Mouse (Mus musculus) cerebellum, adult 9-11 months (tissue): ENCODE measurements around the gene Tmem97.
"Not testable (repeated sequence)": the region's sequence is repeated elsewhere in the genome, so short reads cannot be mapped to it uniquely, and the experiment has no call there.

Experiments used
- DNase-seq: peaks from one replicate; pipeline ENCODE4 v3.0.0; 2022

Gene Tmem97

DNA sequence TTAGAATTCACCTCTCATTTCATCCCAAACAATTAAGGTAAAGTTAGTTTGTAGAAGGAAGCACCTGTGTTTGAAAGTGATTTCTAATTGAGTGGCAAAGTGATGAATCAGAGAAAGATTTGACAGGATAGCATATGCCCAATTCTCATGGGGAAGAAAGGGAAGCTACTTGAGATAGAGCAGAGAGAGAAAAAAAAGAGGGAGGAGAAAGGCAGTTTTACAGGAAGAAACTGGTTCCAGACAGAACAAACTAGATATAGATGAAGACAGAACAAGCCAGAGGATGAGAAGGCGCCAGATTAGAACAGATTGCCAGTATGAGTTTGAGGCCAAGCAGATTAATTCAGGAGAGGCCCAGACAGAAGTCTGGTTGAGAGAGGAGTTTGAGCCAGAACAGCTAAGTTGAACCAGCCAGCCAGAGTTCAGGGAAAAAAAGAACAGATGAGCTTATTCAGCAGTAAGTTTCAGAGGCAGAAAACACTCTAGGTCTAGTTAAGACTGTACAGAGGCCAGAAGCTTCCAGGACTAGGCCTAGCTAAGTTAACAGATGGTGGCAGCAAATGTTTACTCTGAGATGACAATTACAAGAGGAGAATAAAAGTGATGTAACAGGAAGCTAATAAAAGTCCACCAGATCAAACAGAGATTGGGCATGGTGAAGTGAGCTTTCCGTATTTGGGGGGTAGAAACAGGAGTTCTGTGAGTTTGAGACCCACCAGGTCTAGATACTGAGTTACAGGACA is 2.7 kb downstream of the Tmem97 start:
- no peak for DNase-seq

DNA sequence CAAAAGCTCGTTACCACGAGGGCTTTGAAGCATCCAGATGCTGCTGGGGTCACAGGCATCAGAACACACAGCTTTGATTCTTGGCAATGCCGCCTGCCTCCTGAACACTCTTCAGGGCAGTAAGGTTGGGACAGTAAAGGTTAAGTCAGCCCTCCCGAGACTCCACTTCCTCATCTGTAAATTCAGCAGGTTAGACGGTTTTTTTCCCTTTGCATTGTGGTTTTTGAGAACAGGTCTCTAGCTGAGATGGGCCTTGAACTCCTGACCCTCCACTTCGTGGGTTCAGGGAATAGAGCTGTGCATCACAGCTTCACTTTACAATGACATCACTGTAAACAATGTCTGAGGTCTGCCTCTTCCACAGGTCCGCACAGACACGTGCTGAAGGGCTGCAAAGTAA is 5.4 kb downstream of the Tmem97 start:
- DNase-seq: no peak

DNA sequence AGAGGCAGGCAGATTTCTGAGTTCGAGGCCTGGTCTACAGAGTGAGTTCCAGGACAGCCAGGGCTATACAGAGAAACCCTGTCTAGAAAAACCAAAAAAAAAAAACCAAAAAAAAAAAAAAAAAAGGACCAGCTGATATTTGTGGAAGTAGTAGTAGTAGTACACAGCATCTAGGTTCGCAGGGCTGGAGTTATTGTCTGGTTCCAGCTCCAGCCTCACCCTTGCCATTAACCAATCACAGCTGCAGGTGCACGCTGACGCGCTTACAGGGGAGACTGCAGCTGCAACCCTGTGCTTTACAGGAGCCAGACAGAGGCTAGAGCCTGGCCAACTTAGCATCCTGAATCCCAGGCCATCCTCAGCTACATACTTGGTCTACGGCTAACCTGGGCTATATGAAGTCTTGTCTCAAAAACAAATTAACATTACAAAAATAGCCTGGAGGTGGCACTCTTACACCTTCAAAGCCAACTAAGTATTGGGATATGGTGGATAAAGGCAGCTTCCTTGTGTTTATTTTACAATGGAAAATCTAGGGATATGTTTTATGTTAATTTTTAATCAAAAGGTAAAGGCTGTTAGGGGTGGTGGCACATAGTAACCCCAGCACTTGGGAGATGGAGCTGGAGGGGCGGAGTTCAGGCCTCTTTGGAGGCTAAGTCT is 6.0 kb downstream of the Tmem97 start:
- peak; percentile 1 for DNase-seq

DNA sequence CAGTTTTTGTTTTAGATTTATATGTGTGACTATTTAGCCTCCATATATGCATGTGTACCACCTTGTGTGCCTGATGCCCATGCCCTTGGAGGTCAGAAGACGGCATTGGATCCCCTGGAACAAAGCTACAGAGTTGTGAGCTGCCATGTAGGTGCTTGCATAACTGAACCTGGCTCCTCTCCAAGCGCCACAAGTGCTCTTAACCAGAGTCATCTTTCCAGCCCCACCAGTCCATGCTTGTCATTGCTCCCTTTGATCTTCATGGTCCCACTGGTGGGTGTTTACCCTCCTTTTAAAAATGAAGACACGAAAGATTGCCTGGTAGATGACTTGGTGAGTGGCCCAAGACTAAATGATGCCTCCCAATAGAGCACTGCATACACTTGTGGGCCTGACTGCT is 10.2 kb downstream of the Tmem97 start:
- no peak for DNase-seq

DNA sequence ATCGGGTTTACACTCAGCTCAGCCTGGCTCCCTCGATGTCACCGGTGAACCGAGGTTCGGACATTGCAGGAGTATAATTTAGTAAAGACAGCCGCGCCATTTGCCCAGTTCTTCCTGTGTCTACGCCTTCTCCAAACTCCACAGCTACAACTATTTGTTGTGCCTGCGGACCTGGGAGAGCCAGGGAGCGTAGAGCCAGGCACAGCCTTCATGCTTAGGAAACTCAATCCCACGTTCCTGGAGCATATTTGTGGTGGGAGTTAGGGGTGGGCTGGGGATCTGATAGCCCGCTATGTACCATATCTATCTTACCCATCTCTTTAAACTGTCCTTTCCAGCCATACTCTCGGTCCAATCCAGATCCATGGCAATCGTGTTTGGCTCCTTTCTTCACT is 13.9 kb downstream of the Tmem97 start:
- no peak for DNase-seq

DNA sequence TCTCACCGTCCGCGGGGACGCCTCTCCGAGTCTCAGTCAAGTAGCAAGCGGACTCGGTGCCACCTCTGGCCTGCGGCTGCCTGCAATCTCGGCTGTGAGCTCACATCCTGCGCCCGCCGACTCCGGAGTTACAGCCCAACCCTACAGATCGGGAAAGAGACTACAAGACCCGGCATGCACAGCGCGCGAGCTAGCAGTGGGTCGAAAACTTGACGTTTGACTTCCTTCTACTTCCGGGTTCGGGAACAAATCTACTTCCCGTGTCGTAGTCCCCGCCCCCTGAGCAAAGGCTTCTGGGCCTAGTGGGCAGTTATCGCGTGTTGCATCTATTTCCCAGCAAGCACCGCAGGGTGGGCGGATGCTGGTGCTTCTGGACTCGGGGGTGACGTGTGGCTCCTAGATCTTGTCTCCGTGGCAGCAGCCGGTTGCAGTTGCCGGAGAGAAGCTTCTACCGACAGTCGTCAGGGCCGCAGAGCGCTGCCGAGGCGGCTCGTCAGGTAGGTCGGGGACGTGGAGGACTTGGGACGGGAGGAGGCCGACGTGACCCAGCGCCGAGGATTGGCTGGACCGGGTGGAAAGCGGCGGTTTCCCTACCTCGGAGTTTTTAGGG is 14.4 kb downstream of the Tmem97 start, which contains the start of the genes Tnfaip1 and Ift20:
Gene Tnfaip1 (minus strand): TSS at position 253 of the 610 bp plus-strand sequence.
Gene Ift20 (plus strand): TSS at position 282 of the 610 bp plus-strand sequence.
- peak; percentile 98 for DNase-seq

DNA sequence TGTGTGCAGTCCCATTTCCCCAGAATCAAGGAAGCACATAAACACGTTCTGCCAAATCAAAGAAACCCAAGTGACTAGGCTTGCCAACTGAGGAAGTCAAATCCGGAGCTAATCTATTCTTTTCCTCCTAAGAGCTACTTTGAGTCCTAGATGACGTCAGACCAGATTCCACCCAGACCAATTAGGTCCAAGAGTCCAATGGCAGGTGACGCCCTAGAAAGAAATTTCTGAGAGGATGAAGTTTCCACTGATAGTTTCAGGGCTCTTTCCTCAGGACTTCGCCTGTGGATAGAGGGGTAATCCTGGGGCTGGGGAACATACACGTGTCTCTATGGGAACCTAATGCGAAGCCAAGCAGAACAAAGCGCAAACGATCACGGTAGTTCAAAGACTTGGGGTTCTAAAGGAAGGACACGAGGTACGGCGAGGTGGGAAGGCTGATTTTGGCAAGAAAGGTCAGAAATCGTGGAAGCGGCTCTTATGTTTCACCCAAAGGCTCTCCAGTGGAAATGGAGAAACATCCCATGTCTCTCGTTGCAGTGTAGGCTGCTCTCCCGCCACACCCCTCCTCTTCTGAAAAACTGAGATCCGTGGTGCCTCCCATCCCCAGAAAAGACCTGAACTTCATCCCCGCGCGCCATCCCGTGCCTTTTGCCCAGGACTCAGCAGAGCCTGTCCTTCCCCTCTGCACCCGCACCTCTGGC is 15.0 kb downstream of the Tmem97 start:
- peak; percentile 60 for DNase-seq

DNA sequence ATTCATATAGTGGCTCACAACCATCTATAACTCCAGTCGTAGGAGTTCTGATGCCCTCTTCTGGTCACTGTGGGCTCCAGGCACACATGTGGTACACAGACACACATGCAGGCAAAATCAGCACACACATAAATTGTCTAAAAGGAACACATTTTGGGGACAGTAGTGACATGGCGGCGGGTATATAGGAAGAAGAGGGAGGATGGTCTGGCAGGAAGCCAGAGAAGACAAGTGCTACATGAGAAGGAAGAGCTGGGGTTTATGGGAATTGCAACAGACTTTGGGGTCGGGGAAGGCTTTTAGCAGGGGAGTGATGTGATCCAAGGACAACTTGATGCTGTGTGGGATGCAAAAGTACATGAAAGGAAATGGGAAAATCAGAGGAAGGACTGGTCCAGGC is 16.1 kb downstream of the Tmem97 start:
- DNase-seq: no peak

DNA sequence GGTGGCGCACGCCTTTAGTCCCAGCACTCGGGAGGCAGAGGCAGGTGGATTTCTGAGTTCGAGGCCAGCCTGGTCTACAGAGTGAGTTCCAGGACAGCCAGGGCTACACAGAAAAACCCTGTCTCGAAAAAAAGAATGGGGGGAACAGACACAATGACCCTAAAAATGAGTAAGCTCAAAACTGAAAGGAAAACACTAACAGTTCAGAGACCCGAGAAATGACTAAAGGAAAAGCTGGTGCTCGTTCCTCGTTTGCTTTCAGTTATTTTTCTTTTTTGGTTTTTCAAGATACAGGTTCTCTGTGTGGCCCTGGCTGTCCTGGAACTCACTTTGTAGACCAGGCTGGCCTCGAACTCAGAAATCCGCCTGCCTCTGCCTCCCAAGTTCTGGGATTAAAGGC is 19.1 kb downstream of the Tmem97 start:
- not testable (repeated sequence) for DNase-seq

DNA sequence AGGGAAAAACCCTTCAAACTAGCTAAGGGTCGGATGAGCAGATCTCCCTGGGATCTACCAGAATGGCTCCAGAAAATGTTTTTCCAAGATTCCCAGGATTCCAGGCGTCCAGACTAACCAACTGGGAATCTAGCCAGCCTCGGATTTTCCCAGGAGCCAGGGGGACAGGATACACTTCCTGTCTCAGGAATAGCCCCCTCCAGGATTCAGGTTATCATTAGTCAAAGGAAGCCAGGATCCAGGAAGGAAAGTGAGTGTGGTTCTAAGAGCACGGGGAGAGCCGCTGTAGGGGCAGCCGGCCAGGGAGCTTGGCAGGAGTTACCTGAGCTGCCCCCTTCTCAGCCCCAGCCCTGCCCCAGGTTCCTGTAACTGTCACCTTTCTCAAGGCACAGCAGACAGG is 19.5 kb downstream of the Tmem97 start:
- no peak for DNase-seq

DNA sequence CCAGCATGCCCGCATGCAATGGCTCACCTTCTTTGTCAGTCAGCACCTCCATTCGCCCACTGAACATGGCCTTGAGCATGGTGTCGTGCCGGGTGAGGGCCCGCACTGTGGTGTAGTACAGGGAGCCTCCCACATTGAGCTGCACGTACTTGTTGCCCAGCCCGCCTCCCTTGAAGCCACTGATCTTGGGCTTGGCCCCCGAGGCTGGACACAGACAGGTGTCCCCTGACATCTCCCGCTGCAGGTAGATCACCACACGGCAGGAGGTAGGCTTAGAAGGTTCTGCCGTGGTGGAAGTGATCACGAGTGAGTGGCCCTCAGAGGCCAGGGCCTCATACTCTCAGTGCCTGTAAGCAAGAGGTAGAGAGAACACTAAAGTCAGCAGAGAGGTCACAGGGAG is 20.6 kb downstream of the Tmem97 start:
- DNase-seq: no peak

DNA sequence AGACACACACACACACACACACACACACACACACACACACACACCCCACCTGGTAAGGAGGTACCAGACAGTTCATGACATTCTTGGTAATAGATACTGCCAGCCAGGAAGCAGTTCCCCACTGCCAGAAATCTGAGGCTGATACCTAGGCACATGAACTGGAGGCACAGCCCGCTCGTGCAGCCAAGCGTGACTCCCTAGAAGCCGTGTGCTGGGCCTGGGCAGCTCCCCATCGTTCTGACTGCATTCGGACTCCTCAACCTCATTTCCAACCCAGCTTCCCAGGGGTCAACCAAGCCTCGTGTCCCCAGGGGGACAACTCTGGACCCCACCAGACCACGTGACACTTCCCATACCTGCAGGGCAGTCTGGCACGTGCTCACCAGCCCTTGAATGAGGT is 21.9 kb downstream of the Tmem97 start:
- no peak for DNase-seq

DNA sequence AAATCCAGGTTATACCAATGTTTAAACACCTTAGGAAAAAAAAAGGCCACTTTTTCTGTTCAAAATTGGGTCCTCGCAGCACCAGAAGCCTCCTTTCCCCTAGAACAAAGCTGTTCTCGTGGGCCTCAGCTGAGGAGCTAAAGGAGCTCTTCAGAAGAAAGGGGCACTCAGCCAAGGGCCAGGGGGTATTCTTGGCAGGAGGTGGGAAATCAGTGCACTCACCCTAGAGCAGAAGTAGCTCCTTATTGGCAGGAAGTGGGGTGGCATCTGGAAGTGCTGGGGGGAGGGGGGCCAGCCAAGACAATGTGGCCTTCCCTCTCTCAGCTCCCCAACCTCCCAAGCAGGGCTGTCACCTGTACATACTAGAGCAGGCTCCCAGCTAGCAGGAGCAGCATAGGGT is 25.7 kb downstream of the Tmem97 start:
- no peak for DNase-seq

DNA sequence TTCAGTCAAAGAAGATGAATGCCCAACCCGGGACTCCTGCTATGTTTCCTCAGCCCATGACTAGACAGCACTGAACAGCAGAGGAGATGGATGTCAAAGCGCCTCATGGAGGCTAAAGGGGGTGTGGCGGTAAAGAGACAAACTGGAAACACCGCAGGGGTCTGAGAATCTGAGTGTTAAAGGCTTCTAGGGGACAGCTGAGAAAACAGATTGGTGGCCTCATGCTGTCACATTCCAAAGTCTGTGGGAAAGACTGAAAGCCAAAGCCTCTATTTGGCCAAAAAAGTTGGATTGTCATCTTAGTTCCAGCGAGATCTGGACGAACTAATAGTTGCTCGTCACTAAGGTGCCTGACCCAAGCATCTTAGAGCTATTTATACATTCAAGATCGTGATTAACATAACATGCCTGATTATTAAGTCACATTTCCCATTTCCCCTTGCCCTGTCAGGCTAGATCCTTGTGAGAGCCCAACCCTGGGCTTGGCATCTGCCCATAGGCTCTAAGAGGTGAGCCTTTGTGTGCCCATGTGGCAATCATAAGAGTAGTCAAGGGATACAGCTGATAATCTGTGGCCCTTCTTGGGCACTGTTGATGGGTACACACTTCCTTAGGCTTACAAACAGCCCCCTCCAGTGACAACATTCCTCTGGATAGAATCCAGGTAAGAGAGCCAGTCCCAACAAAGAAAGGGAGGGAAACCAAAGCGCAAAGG is 27.2 kb downstream of the Tmem97 start:
- DNase-seq: no peak

DNA sequence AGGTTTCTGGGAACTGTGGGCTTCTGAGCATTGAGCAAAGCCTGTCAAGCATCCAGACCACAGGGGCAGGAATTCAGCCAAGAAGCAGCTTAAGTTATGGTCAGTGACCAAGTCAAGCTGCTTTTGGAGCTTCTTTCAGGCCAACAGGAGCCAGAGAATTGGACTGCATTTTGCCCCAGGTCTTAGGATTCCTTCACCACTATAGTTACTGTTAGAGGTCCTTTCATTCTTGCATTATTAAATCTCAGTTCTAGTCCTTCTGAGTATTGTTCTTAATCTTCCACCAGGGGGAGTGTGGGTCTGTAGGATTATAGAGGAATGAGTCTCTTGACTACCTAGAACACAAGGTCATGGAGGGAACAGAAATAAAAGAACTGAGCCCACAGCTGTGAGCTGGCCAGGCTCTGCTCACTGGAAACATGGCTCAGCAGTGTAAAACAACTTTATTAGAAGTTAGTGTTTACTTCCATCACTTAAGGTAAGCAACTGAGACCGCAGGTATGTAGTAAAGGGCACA is 28.0 kb downstream of the Tmem97 start:
- DNase-seq: no peak

DNA sequence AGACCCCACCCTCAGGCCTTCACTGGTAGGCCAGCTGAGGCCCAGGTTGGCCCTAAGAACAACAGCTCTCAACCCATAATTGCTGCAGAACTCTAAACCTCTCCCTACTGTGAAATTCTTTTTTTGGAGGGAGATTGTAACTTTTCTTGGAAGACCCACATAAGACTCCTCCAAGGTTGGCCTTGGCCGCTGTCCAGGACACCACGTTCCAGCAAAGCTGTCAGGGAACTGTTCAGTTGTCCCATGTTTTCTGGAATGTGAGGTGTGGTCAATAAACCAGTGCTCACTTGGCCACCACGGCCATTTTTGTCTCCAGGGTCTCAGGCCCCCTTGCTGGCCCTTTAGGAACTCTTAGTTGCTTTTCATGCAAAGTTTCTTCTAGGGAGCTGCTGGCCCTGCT is 28.7 kb downstream of the Tmem97 start:
- no peak for DNase-seq

DNA sequence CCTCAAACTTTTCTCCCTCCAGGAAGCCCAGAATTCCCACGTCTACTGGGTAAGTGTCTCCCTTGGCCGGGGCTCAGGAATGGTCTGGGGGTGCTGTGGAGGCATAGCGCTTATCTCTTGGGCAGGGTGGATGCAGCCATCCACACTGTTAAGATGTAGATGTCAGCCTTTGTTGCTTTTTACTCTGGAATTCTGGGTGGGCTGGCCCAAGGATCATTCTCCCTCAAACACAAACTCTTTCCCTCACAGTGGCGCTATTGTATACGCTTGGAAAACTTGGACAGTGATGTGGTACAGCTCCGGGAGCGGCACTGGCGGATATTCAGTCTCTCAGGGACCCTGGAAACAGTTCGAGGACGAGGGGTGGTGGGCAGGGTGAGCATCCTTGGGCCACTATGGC is 31.6 kb downstream of the Tmem97 start:
- DNase-seq: no peak

DNA sequence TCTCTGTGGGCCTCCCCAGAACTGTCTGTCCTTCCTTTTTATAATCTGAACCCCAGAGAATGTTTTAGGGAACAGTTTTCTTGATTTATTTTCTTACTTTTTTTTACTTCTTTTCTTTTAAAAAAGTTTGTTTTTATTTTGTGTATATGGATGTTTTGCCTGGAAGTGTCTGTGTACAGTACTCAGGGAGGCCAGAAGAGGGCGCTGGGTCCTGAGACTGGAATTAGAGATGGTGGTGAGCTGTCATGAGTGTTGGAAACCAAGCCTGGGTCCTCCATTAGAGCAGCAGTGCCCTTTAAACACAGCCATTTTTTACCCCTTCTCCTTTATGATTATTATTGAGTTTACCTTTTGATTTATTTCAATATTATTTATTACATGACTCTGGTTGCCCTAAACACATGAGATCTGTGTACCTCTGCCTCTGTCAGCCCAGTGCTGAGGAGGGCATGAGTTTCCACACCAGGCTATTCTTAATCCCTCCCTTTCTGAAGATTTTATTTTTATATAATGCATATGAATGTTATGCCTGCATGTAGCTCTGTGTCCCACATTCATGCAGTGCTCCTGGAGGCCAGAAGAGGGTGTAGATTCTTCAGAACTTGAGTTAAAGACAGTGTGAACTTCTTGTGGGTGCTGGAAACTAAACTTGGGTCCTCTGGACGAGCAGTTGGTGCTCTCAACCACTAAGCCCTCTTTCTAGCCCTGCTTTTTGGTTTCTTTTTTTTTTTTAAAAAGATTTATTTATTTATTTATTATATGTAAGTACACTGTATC is 34.8 kb downstream of the Tmem97 start:
- DNase-seq: no peak

DNA sequence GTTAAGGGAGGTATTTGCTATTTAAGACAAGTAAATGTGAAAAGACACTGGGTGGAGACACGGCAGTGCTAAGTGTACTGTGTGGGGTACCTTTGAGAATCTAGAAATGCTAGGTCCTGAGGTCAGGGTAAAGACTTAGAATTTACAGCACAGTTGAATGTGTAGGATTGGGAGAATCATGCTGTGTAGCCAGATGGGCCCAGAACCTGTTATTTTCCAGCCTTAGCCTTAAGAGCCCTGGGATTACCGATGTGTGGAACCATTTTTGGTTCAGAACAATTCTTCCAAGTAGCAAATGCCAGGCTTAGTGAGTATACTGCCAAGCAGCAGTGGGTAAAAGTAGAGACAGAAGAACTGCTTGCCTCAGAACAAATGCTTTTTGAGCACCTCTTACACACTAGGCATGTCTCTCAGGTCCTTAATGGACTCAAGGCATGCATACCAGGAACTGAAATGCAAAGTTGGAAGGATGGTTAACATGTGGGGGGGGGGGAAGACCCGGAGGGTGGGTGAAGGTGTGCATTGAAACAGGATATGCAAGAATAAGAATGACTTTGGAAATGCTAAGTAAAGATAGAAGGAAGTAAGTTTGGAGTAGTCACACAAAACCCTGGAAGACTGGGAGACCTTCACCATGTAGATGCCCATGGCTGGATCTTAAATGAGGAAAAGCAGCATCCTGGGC is 37.3 kb downstream of the Tmem97 start:
- no peak for DNase-seq

DNA sequence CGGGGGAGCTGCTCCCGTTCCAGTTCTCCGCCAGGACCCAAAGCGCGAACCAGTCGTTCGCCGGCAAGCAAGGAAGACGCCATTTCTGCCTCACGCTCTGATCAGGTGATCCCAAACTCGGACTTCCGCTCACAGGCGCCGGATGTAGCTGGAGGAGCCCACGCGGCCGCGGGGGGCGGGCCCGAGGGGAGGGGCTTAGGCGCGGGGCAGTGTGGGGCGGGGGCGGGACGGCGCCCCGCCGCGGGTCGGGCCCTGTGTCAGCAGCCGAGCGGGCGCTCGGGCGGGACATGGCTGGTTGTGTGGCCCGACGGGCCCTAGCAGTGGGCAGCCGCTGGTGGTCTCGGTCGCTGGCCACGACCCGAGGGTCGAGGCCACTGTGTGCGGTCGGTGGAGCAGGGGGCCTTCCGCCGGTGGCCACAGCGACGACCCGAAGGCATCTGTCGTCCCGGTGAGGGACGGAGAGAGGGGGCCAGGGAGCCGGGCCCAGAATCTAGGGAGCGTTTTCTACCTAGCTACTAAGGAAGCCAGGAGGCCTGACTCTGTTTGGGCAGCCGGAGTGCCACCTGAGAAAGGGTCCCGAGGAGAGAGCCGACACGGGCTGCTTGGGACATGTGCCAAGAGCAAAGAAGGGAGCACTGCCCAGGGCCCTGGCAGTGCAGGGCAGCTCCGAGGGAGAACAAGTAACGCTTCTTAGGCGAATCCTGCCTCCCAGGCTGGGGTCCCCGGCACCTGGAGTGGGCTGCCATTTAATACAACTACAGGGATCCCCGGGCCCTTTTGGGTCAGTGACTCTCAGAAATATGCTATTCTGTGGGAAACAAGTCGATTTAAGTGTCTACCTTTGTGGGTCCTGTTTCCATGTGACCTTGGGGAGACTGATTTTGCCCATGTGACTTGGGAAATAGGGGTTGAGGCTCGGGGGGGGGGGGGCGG is 38.3 kb downstream of the Tmem97 start, which contains the start of the genes Tmem199 and Poldip2:
Gene Tmem199 (minus strand): TSS at position 148 of the 933 bp plus-strand sequence.
Gene Poldip2 (plus strand): TSS at position 169 of the 933 bp plus-strand sequence.
- DNase-seq: peak; percentile 90
